Mouse (Mus musculus) C2C12 (cell line): Measurements from ENCODE around the gene Popdc3. TPM values are rescaled to one million over a fixed set of nuclear protein-coding genes. Genes with fewer than 3 reads are reported as not detected.
A peak's percentile ranks its signal among the peaks of the same experiment; 100 is the strongest.

Source experiments
- H3K27me3 ChIP-seq: one replicate; pipeline ENCODE4 v1.6.1; 2011; ENCODE audit not compliant: control insufficient read depth, insufficient read depth, insufficient read length
- H3K36me3 ChIP-seq: one replicate; pipeline ENCODE4 v1.6.1; 2011; ENCODE audit not compliant: control insufficient read depth, insufficient read depth
- H3K4me3 ChIP-seq: one replicate; pipeline ENCODE4 v1.5.1; 2011; ENCODE audit warnings: mild to moderate bottlenecking, control low read depth; ENCODE audit not compliant: poor library complexity, insufficient read depth, severe bottlenecking
- H3K79me2 ChIP-seq: one replicate; pipeline ENCODE4 v1.6.1; 2011; ENCODE audit not compliant: control insufficient read depth, insufficient read depth
- H3K79me3 ChIP-seq: one replicate; pipeline ENCODE4 v1.6.1; 2011; ENCODE audit warnings: low read depth, control low read depth
- H3ac ChIP-seq: one replicate; pipeline ENCODE3; 2011; ENCODE audit warnings: low read depth; ENCODE audit not compliant: control insufficient read depth, insufficient read length
- CEBPB ChIP-seq: IDR thresholded peaks from one replicate; pipeline ENCODE4 v1.6.1; 2011; ENCODE audit warnings: low read depth, mild to moderate bottlenecking, control low read depth, moderate library complexity
- CTCF ChIP-seq: IDR thresholded peaks from one replicate; pipeline ENCODE4 v1.5.1; 2011; ENCODE audit not compliant: control insufficient read depth, insufficient read depth, insufficient read length
- FOSL1 ChIP-seq: IDR thresholded peaks from one replicate; pipeline ENCODE4 v1.8.0; 2011; ENCODE audit warnings: mild to moderate bottlenecking, low read length; ENCODE audit not compliant: poor library complexity, insufficient read depth, severe bottlenecking
- MAX ChIP-seq: IDR thresholded peaks from one replicate; pipeline ENCODE4 v1.6.1; 2011; ENCODE audit warnings: mild to moderate bottlenecking, control low read depth
- MYOD1 ChIP-seq: IDR thresholded peaks from one replicate; pipeline ENCODE4 v1.6.1; 2011; ENCODE audit warnings: low read depth; ENCODE audit not compliant: control insufficient read depth, insufficient read length
- MYOG ChIP-seq: IDR thresholded peaks from one replicate; pipeline ENCODE4 v1.6.1; 2011; ENCODE audit not compliant: control insufficient read depth, insufficient read length; ENCODE audit errors: extremely low read depth
- USF1 ChIP-seq: IDR thresholded peaks from one replicate; pipeline ENCODE4 v1.6.1; 2011; ENCODE audit warnings: low read depth, mild to moderate bottlenecking, control low read depth, moderate library complexity
- polyA plus RNA-seq: library from polyadenylated mRNA; unstranded; fragments of >200 nt; fragmentation: generic; extraction: Trizol; gene quantifications from one replicate; pipeline ENCODE4 v1.2.1, GENCODE M21; 2012; ENCODE audit warnings: missing spikeins

Popdc3 gene
- polyA plus RNA-seq, 1 experiment, result 69.9 TPM

DNA sequence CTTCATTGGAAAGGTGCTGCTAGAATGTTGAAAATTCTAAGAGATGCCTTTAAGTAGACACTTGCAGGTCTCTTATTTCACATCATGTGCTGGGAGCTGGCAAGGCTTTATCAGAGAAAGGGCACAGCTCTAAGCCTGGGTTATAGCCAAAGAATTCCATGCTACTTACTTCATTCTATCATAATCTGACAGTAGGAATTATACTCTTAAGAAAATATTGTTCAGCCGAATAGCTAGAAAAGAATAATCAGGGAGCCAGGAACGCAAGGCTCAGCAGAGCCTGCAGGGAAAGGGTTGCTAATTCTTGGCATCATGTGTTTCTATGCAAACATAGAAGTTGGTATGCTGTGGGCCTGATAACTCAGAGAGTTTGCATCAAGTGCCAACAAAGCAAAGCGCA lies 3.4 kb downstream of the Popdc3 start:
- H3K36me3 ChIP-seq, result no peaks in the 10 kb centered on the region
- H3ac ChIP-seq, result no peak overlapping the region
- TF ChIP-seq USF1 (no peak), MYOD1 (no peak), CTCF (no peak), CEBPB (no peak), MYOG (no peak), FOSL1 (no peak), MAX (no peak)
- no peak overlapping the region for H3K4me3 ChIP-seq
- H3K79me3 ChIP-seq, result no peaks in the 10 kb centered on the region
- no peaks in the 10 kb centered on the region for H3K27me3 ChIP-seq
- H3K79me2 ChIP-seq, result no peaks in the 10 kb centered on the region

DNA sequence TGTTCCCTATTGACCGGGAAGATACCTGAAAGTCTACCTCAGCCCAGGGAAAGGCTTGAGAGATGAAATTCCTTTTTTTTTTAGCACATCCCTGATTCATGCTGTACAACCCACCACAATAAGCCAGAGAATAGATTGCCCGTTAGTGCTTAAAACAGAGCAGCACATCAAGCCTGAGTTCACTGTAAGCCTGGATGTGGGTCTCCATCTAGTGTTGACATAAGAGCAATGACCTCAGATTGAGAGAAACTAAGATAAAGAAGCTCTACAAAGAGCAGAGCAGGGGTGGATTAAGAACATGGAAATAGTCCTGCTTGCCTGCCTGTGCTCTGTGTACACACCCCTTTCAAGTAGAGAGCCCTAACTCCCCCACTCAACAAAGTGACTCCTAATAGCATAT lies 7.6 kb downstream of the Popdc3 start:
- Histone ChIP-seq H3K79me3 (no peaks in the 10 kb centered on the region), H3K79me2 (no peaks in the 10 kb centered on the region), H3ac (no peak overlapping the region), H3K4me3 (no peak overlapping the region), H3K36me3 (no peaks in the 10 kb centered on the region), H3K27me3 (no peaks in the 10 kb centered on the region)
- TF ChIP-seq MYOD1, result no peak
- no peak for TF ChIP-seq MAX
- TF ChIP-seq FOSL1, result no peak
- no peak for TF ChIP-seq CTCF

DNA sequence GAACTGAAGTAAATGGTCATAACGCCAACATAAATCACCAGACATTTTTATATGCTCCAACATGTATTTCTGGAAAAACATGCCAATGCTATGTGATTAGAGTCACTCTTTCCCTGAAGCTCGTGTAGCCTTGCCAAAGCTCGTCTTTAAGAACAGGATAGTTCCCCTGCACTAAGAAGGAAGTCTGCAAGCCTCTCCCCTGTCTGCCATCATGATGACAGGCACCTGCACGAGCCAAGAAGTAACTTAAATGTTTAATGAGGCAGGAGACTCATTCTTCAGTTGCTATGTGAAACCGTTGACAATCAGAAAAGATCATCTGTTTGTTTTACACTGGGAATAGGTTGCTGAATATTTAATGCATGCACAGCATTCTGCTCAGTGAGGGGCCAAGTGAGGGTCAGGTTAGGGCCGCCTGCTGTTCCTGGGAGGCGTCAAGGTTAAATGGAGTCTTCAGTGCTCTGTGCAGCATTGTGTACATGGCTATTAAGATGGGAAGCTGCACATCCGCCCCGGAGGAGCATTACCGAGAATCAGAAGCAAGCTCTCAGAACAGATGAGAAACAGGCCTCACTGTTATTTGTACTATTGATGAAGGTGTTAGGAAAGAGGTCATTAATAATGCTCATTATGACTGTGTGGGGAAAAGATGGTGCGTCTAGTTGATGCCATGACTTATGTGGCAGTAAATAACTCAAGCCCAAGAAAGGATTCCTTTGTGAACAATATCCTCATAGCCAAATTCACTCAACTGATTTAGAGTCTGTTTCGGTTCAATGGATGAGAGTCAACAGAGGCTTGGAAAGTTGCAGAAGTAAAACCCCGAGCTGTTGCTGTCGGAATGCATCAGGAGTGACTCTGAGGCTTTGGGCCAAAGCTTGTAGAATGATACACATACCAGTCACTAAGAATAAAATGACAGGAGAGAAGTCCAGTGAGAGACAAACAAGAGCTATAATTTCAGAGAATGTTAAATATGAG lies 15.7 kb downstream of the Popdc3 start:
- no peaks in the 10 kb centered on the region for H3K36me3 ChIP-seq
- H3ac ChIP-seq, result no peak overlapping the region
- TF ChIP-seq MYOD1 (no peak), USF1 (no peak)
- H3K27me3 ChIP-seq, result no peaks in the 10 kb centered on the region
- no peaks in the 10 kb centered on the region for H3K79me2 ChIP-seq
- H3K79me3 ChIP-seq, result no peaks in the 10 kb centered on the region
- H3K4me3 ChIP-seq, result no peak overlapping the region

DNA sequence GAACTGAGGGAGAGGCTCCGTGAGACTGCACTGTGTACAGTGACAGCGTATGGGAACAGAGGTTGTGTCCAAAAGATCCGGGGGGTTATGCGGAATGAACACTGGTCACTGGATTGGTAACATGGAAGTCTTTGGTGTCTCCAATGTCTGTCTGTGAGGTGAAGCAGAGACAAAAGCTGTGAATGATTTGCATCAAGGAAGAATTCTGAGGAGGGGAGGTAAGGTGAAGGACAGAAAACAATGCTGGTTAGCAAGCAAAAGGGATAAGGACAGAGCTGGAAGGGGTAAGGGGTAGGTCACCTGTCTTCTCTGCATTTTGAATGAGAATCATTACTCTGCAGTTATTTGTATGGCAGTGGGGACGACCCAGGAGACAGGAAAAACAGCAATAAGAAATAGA lies 16.6 kb downstream of the Popdc3 start:
- Histone ChIP-seq H3K79me2 (no peaks in the 10 kb centered on the region), H3K36me3 (no peaks in the 10 kb centered on the region), H3K27me3 (no peaks in the 10 kb centered on the region), H3K4me3 (no peak overlapping the region), H3ac (no peak overlapping the region), H3K79me3 (no peaks in the 10 kb centered on the region)
- no peak for TF ChIP-seq FOSL1
- no peak for TF ChIP-seq USF1
- no peak for TF ChIP-seq CEBPB

DNA sequence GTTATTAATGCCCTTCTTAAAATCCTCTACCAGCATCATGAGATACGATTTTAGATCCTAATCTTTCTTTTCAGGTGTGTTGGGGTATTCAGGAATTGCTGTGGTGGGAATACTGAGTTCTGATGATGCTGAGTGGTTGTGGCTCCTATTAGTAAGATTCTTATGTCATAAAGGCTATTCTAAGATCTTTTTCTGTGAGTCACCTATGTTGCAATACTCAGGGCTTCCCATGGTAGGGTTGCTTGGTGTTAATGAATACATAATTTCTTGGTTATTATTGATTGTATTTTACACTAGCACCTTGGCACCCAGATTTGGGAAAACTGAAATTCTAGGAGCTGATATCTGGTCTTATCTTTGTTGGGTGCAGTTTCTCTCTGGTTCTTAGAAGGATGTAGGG lies 26.7 kb downstream of the Popdc3 start:
- no peaks in the 10 kb centered on the region for H3K27me3 ChIP-seq
- no peaks in the 10 kb centered on the region for H3K79me3 ChIP-seq
- H3K4me3 ChIP-seq, result no peak overlapping the region
- H3K36me3 ChIP-seq, result no peaks in the 10 kb centered on the region
- no peaks in the 10 kb centered on the region for H3K79me2 ChIP-seq
- TF ChIP-seq CEBPB (peak; percentile 95), MYOG (no peak)
- no peak overlapping the region for H3ac ChIP-seq

DNA sequence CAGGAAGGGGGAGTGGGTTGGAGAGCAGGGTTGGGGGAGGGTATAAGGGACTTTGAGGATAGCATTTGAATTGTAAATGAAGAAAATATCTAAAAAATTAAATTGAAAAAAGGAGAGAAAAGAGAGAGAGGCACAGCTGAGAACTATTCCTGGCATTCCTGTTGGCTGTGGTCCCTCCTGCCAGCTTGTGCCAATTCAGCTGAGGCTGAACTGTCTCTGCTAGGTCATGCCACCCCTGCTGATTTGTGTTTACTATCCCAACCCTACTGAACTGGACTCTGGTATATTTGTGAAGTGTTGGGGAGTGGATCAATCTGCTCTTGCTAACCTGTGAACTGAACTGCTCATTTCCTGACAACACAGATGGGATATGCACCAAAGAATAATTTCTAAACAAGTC lies 32.3 kb downstream of the Popdc3 start:
- Histone ChIP-seq H3K79me3 (no peaks in the 10 kb centered on the region), H3ac (no peak overlapping the region), H3K4me3 (no peak overlapping the region), H3K27me3 (no peaks in the 10 kb centered on the region), H3K79me2 (no peaks in the 10 kb centered on the region), H3K36me3 (no peaks in the 10 kb centered on the region)
- TF ChIP-seq USF1, result no peak
- TF ChIP-seq CEBPB, result no peak
- no peak for TF ChIP-seq FOSL1
- no peak for TF ChIP-seq MAX
- TF ChIP-seq CTCF, result no peak
- no peak for TF ChIP-seq MYOG
- no peak for TF ChIP-seq MYOD1
